Mouse (Mus musculus) left cerebral cortex, adult 18-20 months (tissue): ENCODE data around the gene Gm4884. TPM values are rescaled to one million over a fixed set of nuclear protein-coding genes. Genes with fewer than 3 reads are reported as not detected.
"Not testable (repeated sequence)": the region's sequence is repeated elsewhere in the genome, so short reads cannot be mapped to it uniquely, and the experiment has no call there.

Experiments
- DNase-seq, 2 experiments: peaks; one replicate each; pipeline ENCODE4 v3.0.0; 2021 to 2022; ENCODE audit warnings: low spot score in 2 of 2, mixed read lengths in 1 of 2
- long read RNA-seq, 2 experiments: library from polyadenylated mRNA; stranded (forward); transcript quantifications; one replicate each; pipeline ENCODE4 v2.0.0; 2021
- total RNA-seq, 2 experiments: library from RNA; stranded (reverse); gene quantifications; 2 replicates each; pipeline ENCODE4 v1.2.3; 2021

The Gm4884 gene
- not detected for total RNA-seq
- long read RNA-seq, experiment 1: 0 reads
- long read RNA-seq, experiment 2: 0 reads

DNA sequence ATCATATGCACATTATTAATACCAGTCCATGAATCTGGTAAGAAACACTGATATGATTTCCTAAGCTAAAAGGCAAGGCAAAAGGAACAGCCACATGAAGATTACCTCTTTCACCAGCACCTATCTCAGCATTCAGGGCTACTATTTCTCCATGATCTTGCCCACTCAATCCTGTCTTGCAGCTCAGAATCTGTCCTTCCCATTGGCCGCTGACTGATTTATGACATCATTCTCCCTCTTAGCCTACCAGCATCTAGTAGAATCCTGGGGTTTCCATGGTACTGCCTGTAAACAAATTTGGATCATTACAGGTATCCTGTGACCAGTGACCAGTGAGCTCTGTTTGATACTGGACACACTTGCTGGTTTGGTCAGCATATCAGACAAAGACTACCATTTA is at the start of gene Gm4884:
Gm4884 (plus strand) TSS at position 301 of the 400 bp plus-strand sequence.
- DNase-seq: not testable (repeated sequence)

DNA sequence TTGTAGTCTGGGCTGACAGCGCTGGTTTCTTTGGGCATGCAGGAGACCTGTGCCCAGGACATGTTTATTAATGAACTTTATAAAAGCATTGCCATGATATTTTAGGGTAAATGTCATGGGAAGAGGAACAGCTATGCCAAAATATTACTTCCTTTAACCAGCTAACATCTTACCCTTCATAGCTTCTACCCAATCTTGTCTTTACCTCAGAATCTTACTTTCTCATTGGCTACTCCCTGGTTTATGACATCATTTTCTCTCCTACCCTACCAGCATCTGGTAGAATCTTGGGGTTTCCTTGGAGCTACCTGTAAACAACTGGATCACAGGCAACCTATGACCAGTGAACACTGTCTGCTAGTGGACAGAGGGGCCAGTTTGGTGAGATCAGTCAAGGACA is 45.3 kb upstream of the Gm4884 start, which contains the start of gene 4930433I11Rik:
4930433I11Rik (plus strand) TSS at position 301 of the 400 bp plus-strand sequence.
- no peak for DNase-seq

DNA sequence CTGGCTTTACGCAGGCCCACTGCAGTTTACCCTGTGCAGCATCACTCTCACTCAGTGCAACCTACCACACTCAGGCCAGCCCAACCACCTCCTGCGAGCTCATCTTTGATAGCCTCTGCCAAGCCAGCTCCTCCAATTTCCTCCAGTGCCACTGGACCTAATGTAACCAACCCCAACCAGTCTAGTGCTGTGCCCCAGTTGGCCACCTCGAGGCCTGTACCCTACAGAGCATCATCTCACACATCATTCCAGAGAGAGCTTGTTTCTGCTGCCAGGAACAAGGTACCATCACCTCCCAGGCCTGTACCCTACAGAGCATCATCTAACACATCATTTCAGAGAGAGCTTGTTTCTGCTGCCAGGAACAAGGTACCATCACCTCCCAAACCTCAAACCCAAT is 11.5 kb downstream of the Gm4884 start:
- not testable (repeated sequence) for DNase-seq

Other genes starting within 250 kb of the Gm4884 start
- gene Vstm2b, start 134.4 kb upstream of the Gm4884 start, total RNA-seq: 10 to 100 TPM; 54.8 to 59.9 TPM
- gene 4930433I11Rik, start 45.2 kb upstream of the Gm4884 start, total RNA-seq: not detected
- gene Gm5592, start 121.1 kb downstream of the Gm4884 start, total RNA-seq: not detected